Mouse (Mus musculus): ENCODE data around the gene Prss43. TPM values are rescaled to one million over a fixed set of nuclear protein-coding genes. Genes with fewer than 3 reads are reported as not detected.

Gene Prss43
- total and polyA plus RNA-seq, 3 experiments = not detected

DNA sequence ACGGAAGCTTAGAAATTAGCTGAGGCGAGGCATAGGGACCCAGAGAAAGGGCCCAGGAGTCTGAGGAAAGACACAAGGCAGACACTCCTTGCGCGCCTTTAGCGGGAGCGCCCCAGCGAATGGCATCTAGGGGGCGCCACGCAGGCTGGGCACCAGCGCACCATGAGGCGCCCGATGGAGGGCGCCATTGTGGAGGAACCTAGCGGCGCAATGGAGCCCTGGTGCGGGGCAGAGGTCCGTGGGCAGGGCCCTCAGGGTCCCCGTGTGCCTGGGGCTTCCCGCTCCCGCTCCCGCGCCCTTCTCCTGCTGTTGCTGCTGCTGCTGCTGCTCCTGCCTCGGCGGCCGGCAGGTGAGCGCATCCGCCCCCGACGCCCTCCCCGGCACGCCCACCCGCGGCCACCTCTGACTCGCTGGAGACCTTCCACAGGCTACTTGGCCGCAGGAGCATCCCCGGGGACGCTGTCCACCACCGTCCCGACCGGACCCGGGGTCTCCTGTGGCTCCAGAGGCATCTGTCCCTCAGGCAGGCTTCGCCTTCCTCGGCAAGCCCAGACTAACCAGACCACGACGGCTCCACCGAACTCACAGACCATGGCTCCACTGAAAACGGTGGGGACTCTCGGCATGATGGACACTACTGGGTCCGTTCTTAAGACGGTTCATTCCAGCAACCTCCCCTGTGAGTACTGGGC, 31.4 kb downstream of the Prss43 start, which contains the start of gene Prss50:
Prss50 (plus strand) TSS at position 187 of the 692 bp plus-strand sequence.
- dilution Hi-C loops (cut with MboI; ENCODE audit: extremely low pct_ligation_motif_present, extremely low pct_unique_long_range_greater_than_20kb, low sequenced_read_pairs) = no loop called here
- no peak for DNase-seq (ENCODE audit: extremely low read depth)
- in situ Hi-C loops (cut with MboI; ENCODE audit: low pct_ligation_motif_present, low pct_unique_long_range_greater_than_20kb, low sequenced_read_pairs) = no loop called here
- Histone ChIP-seq H3K4me2 (ENCODE audit: insufficient read depth, low read depth, poor library complexity, severe bottlenecking) (no peak within 1 kb of the TSS), H3K4me1 (ENCODE audit: control insufficient read depth in 1 of 2, insufficient read depth in 2 of 2) (peaks cover 0 to 7% of the 10 kb centered on the region in 2 experiments; a peak in 1 of 4 replicates), H3K27ac (ENCODE audit: insufficient read depth, low read depth) (no peak within 1 kb of the TSS), H3K27me3 (replicated peaks) (no peaks in the 10 kb centered on the region), H3K36me3 (replicated peaks in 1 of 2; ENCODE audit: control insufficient read depth in 1 of 2, insufficient read depth in 1 of 2, low read length in 1 of 2) (no peaks in the 10 kb centered on the region), H3K9me3 (replicated peaks; ENCODE audit: low read length) (no peaks in the 10 kb centered on the region), H3K4me3 (replicated peaks in 1 of 3; ENCODE audit: low read depth in 2 of 3, low read length in 2 of 3, poor library complexity in 1 of 3) (no peak within 1 kb of the TSS), H3K9ac (ENCODE audit: insufficient read depth, low read depth) (no peak within 1 kb of the TSS), H3K79me2 (replicated peaks; ENCODE audit: control insufficient read depth, extremely low read depth, insufficient read depth, poor library complexity, severe bottlenecking) (no peaks in the 10 kb centered on the region)
- TF ChIP-seq NELFE (IDR thresholded peaks at IDR 0.05; ENCODE audit: low read depth, low read length) (no peak), MAZ (IDR thresholded peaks at IDR 0.05; ENCODE audit: low read depth, low read length) (no peak), PAX5 (IDR thresholded peaks at IDR 0.05; ENCODE audit: low read length) (no peak), RAD21 (IDR thresholded peaks at IDR 0.05; ENCODE audit: low read depth, low read length) (no peak), SIN3A (IDR thresholded peaks at IDR 0.05; ENCODE audit: low read length) (no peak), TCF12 (IDR thresholded peaks at IDR 0.05; ENCODE audit: low read depth, low read length) (no peak), MXI1 (IDR thresholded peaks at IDR 0.05; ENCODE audit: low read depth, low read length) (no peak), NRF1 (IDR thresholded peaks at IDR 0.05; ENCODE audit: low read depth, low read length) (no peak), USF2 (conservative IDR thresholded peaks at IDR 0.05; ENCODE audit: low read depth, low read length) (no peak)

DNA sequence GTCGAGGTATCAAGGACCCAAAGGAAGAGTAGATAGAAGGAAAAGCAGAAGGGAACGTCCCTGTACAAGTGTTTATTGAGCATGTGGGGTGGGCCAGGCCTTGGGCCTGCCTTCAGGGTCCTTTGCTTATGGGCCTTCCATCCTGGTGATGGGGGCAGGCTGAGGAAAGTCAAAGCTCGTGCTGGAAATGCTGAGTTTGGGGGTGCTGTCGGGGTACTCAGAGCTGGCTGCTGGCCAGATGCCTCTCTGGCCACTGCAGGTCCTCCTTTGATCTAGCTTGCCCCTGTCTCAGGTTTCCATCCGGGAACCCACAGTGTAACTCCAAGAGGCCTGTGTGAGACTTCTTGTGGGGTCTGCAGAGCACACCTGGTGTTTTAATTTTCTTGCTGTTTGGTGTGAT, 32.0 kb downstream of the Prss43 start:
- H3K9ac ChIP-seq (ENCODE audit: insufficient read depth, low read depth) = no peak overlapping the region
- dilution Hi-C loops (cut with MboI; ENCODE audit: extremely low pct_ligation_motif_present, extremely low pct_unique_long_range_greater_than_20kb, low sequenced_read_pairs) (no loop called here), in situ Hi-C loops (cut with MboI; ENCODE audit: low pct_ligation_motif_present, low pct_unique_long_range_greater_than_20kb, low sequenced_read_pairs) (no loop called here)
- H3K27me3 ChIP-seq (replicated peaks) = peaks cover 5% of the 10 kb centered on the region
- H3K4me1 ChIP-seq (ENCODE audit: control insufficient read depth in 1 of 2, insufficient read depth in 2 of 2) = peaks cover 0 to 7% of the 10 kb centered on the region in 2 experiments; a peak in 1 of 4 replicates
- H3K27ac ChIP-seq (ENCODE audit: insufficient read depth, low read depth) = no peak overlapping the region
- no peak for TF ChIP-seq MAZ (IDR thresholded peaks at IDR 0.05; ENCODE audit: low read depth, low read length)
- TF ChIP-seq RCOR1 (conservative IDR thresholded peaks at IDR 0.05; ENCODE audit: low read depth, low read length) = no peak
- no peak for TF ChIP-seq PAX5 (IDR thresholded peaks at IDR 0.05; ENCODE audit: low read length)
- TF ChIP-seq USF2 (conservative IDR thresholded peaks at IDR 0.05; ENCODE audit: low read depth, low read length) = no peak
- no peak for TF ChIP-seq EP300 (IDR thresholded peaks at IDR 0.05; ENCODE audit: low read length)
- no peak for TF ChIP-seq ZC3H11A (IDR thresholded peaks at IDR 0.05; ENCODE audit: low read depth, low read length)
- no peak for TF ChIP-seq ZNF384 (IDR thresholded peaks at IDR 0.05; ENCODE audit: low read depth, low read length)
- no peak for TF ChIP-seq POLR2A (IDR thresholded peaks at IDR 0.05; ENCODE audit: low read depth, low read length)
- no peak for TF ChIP-seq NELFE (IDR thresholded peaks at IDR 0.05; ENCODE audit: low read depth, low read length)
- no peak for TF ChIP-seq JUN (IDR thresholded peaks at IDR 0.05; ENCODE audit: insufficient read depth, low read depth, low read length)
- no peak for TF ChIP-seq SMC3 (IDR thresholded peaks at IDR 0.05; ENCODE audit: low read depth, low read length)
- TF ChIP-seq ETS1 (conservative IDR thresholded peaks at IDR 0.05; ENCODE audit: low read depth, low read length) = no peak
- TF ChIP-seq KAT2A (IDR thresholded peaks at IDR 0.05; ENCODE audit: insufficient replicate concordance, low read length) = no peak
- TF ChIP-seq USF1 (IDR thresholded peaks at IDR 0.05; ENCODE audit: low read depth, low read length) = no peak
- no peak for DNase-seq (ENCODE audit: extremely low read depth)
- H3K9me3 ChIP-seq (replicated peaks; ENCODE audit: low read length) = no peaks in the 10 kb centered on the region
- no peaks in the 10 kb centered on the region for H3K79me2 ChIP-seq (replicated peaks; ENCODE audit: control insufficient read depth, extremely low read depth, insufficient read depth, poor library complexity, severe bottlenecking)
- H3K36me3 ChIP-seq (replicated peaks in 1 of 2; ENCODE audit: control insufficient read depth in 1 of 2, insufficient read depth in 1 of 2, low read length in 1 of 2) = no peaks in the 10 kb centered on the region
- no peak overlapping the region for H3K4me3 ChIP-seq (replicated peaks in 1 of 3; ENCODE audit: low read depth in 2 of 3, low read length in 2 of 3, poor library complexity in 1 of 3)
- no peak overlapping the region for H3K4me2 ChIP-seq (ENCODE audit: insufficient read depth, low read depth, poor library complexity, severe bottlenecking)

Measured in CH12.LX (cell line).